Mouse (Mus musculus): ENCODE measurements around the gene Capns1. TPM values are rescaled to one million over a fixed set of nuclear protein-coding genes. Genes with fewer than 3 reads are reported as not detected.

Capns1 gene
- polyA plus RNA-seq, 1 experiment from 2014 or later, result 61.9 TPM

GRCm38 (mm10) chr7:30199498-30200139, 1.0 kb upstream of the Capns1 start:
- 81% methylated on average over 18 of the region's 18 CpGs for WGBS
- no peak for DNase-seq (ENCODE audit: low spot score)
- Histone ChIP-seq H3K36me3 (replicated peaks) (no peaks in the 10 kb centered on the region), H3K9me3 (no peaks in the 10 kb centered on the region), H3K4me3 (no peak overlapping the region), H3K4me1 (peaks cover 21% of the 10 kb centered on the region), H3K27ac (replicated peaks) (no peak overlapping the region), H3K27me3 (replicated peaks; ENCODE audit: low read depth, poor library complexity, severe bottlenecking) (no peaks in the 10 kb centered on the region)

GRCm38 (mm10) chr7:30197592-30198129, 950 bp downstream of the Capns1 start:
- DNase-seq (ENCODE audit: low spot score), result no peak
- WGBS, result 61% methylated on average over 5 of the region's 5 CpGs
- H3K27ac ChIP-seq (replicated peaks), result peak overlapping the region; percentile 57

GRCm38 (mm10) chr7:30196171-30196570, 2.4 kb downstream of the Capns1 start:
- Histone ChIP-seq H3K27me3 (replicated peaks; ENCODE audit: low read depth, poor library complexity, severe bottlenecking) (no peaks in the 10 kb centered on the region), H3K4me3 (no peak overlapping the region), H3K9me3 (no peaks in the 10 kb centered on the region), H3K36me3 (replicated peaks) (peaks cover 17% of the 10 kb centered on the region), H3K4me1 (peaks cover 36% of the 10 kb centered on the region), H3K27ac (replicated peaks) (no peak overlapping the region)
- 90% methylated on average over 6 of the region's 6 CpGs for WGBS
- no peak for DNase-seq (ENCODE audit: low spot score)

More at GRCm38 (mm10) chr7:30197592-30198129, 950 bp downstream of the Capns1 start:
- Histone ChIP-seq H3K4me3 (peak overlapping the region; percentile 11; the same call in 1 of the 2 replicates), H3K9me3 (no peaks in the 10 kb centered on the region), H3K36me3 (replicated peaks) (peaks cover 2% of the 10 kb centered on the region; the same call in 1 of the 2 replicates), H3K27me3 (replicated peaks; ENCODE audit: low read depth, poor library complexity, severe bottlenecking) (no peaks in the 10 kb centered on the region), H3K4me1 (peaks cover 33% of the 10 kb centered on the region)

- WGBS, result 74% methylated on average over 6 of the region's 6 CpGs
- Histone ChIP-seq H3K9me3 (no peaks in the 10 kb centered on the region), H3K27me3 (replicated peaks; ENCODE audit: low read depth, poor library complexity, severe bottlenecking) (no peaks in the 10 kb centered on the region), H3K4me1 (peaks cover 36% of the 10 kb centered on the region), H3K27ac (replicated peaks) (peak overlapping the region; percentile 85; the same call in 1 of the 2 replicates), H3K4me3 (peak overlapping the region; percentile 71), H3K36me3 (replicated peaks) (peaks cover 24% of the 10 kb centered on the region)
- DNase-seq (ENCODE audit: low spot score), result no peak
Measured at GRCm38 (mm10) chr7:30195461-30195860, 3.1 kb downstream of the Capns1 start.

GRCm38 (mm10) chr7:30194884-30195283, 3.7 kb downstream of the Capns1 start:
- H3K27ac ChIP-seq (replicated peaks), result peak overlapping the region; percentile 85
- DNase-seq (ENCODE audit: low spot score), result peak; percentile 98
- H3K4me1 ChIP-seq, result peaks cover 36% of the 10 kb centered on the region
- no peaks in the 10 kb centered on the region for H3K9me3 ChIP-seq
- no peaks in the 10 kb centered on the region for H3K27me3 ChIP-seq (replicated peaks; ENCODE audit: low read depth, poor library complexity, severe bottlenecking)
- WGBS, result under 1% methylated on average over 28 of the region's 28 CpGs
- peak overlapping the region; percentile 71 for H3K4me3 ChIP-seq
- H3K36me3 ChIP-seq (replicated peaks), result peaks cover 30% of the 10 kb centered on the region

- Histone ChIP-seq H3K27ac (replicated peaks) (peak overlapping the region; percentile 85), H3K4me3 (peak overlapping the region; percentile 71), H3K36me3 (replicated peaks) (peaks cover 35% of the 10 kb centered on the region), H3K4me1 (peaks cover 33% of the 10 kb centered on the region), H3K9me3 (no peaks in the 10 kb centered on the region), H3K27me3 (replicated peaks; ENCODE audit: low read depth, poor library complexity, severe bottlenecking) (no peaks in the 10 kb centered on the region)
- peak; percentile 45 for DNase-seq (ENCODE audit: low spot score)
- under 1% methylated on average over 26 of the region's 26 CpGs for WGBS
Measured at GRCm38 (mm10) chr7:30194101-30194831, 4.3 kb downstream of the Capns1 start.

GRCm38 (mm10) chr7:30193581-30194100, 5.0 kb downstream of the Capns1 start:
- under 1% methylated on average over 26 of the region's 26 CpGs for WGBS
- Histone ChIP-seq H3K9me3 (no peaks in the 10 kb centered on the region), H3K4me1 (peaks cover 33% of the 10 kb centered on the region), H3K36me3 (replicated peaks) (peaks cover 41% of the 10 kb centered on the region), H3K27ac (replicated peaks) (peak overlapping the region; percentile 85), H3K27me3 (replicated peaks; ENCODE audit: low read depth, poor library complexity, severe bottlenecking) (no peaks in the 10 kb centered on the region), H3K4me3 (peak overlapping the region; percentile 71)
- peak; percentile 87 for DNase-seq (ENCODE audit: low spot score)

- H3K27ac ChIP-seq (replicated peaks), result peak overlapping the region; percentile 85
- 15% methylated on average over 9 of the region's 9 CpGs for WGBS
- DNase-seq (ENCODE audit: low spot score), result peak; percentile 48
- H3K4me1 ChIP-seq, result peaks cover 29% of the 10 kb centered on the region
- H3K4me3 ChIP-seq, result peak overlapping the region; percentile 71
- H3K9me3 ChIP-seq, result no peaks in the 10 kb centered on the region
- H3K36me3 ChIP-seq (replicated peaks), result peaks cover 47% of the 10 kb centered on the region
- H3K27me3 ChIP-seq (replicated peaks; ENCODE audit: low read depth, poor library complexity, severe bottlenecking), result no peaks in the 10 kb centered on the region
Measured at GRCm38 (mm10) chr7:30193013-30193412, 5.6 kb downstream of the Capns1 start.

GRCm38 (mm10) chr7:30192088-30192487, 6.5 kb downstream of the Capns1 start:
- WGBS, result 91% methylated on average over 12 of the region's 12 CpGs
- H3K36me3 ChIP-seq (replicated peaks), result peaks cover 57% of the 10 kb centered on the region
- H3K27me3 ChIP-seq (replicated peaks; ENCODE audit: low read depth, poor library complexity, severe bottlenecking), result no peaks in the 10 kb centered on the region
- DNase-seq (ENCODE audit: low spot score), result no peak
- H3K9me3 ChIP-seq, result no peaks in the 10 kb centered on the region
- no peak overlapping the region for H3K4me3 ChIP-seq
- H3K27ac ChIP-seq (replicated peaks), result no peak overlapping the region
- peaks cover 22% of the 10 kb centered on the region for H3K4me1 ChIP-seq

GRCm38 (mm10) chr7:30189116-30189491, 9.5 kb downstream of the Capns1 start:
- Histone ChIP-seq H3K4me3 (no peak overlapping the region), H3K27ac (replicated peaks) (no peak overlapping the region), H3K9me3 (no peaks in the 10 kb centered on the region), H3K36me3 (replicated peaks) (peaks cover 81% of the 10 kb centered on the region), H3K4me1 (peaks cover 20% of the 10 kb centered on the region), H3K27me3 (replicated peaks; ENCODE audit: low read depth, poor library complexity, severe bottlenecking) (no peaks in the 10 kb centered on the region)
- DNase-seq (ENCODE audit: low spot score), result no peak
- 89% methylated on average over 4 of the region's 4 CpGs for WGBS

GRCm38 (mm10) chr7:30188344-30189115, 10.1 kb downstream of the Capns1 start:
- Histone ChIP-seq H3K4me1 (peaks cover 23% of the 10 kb centered on the region), H3K36me3 (replicated peaks) (peaks cover 81% of the 10 kb centered on the region), H3K9me3 (no peaks in the 10 kb centered on the region), H3K27me3 (replicated peaks; ENCODE audit: low read depth, poor library complexity, severe bottlenecking) (no peaks in the 10 kb centered on the region), H3K27ac (replicated peaks) (no peak overlapping the region), H3K4me3 (no peak overlapping the region)
- DNase-seq (ENCODE audit: low spot score), result no peak
- WGBS, result 83% methylated on average over 12 of the region's 12 CpGs

All from embryonic facial prominence, embryonic 10.5 days (tissue).